Mouse (Mus musculus): ENCODE results near the gene Gipc2.

Gene Gipc2

DNA sequence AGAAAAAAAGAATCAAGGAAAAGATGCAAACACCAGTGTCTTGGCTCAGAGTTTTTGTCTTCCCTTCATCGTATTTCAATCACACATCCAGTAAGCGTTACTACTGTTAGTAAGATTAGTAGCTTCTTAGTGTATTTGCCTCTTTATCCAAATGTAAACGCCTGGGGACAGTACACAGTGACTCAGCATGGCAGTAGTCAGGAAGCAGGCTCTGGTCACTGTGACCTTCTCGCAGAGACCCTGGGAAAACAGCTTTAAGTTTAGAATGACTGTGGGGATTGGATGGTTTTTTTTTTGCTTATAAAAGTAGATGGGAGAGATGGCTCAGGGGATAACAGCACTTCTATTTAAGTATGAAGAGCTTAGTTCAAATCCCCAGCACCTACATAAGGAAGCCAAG is 46.0 kb downstream of the Gipc2 start:
- no peak for DNase-seq (ENCODE audit: low spot score in 2 of 2)

DNA sequence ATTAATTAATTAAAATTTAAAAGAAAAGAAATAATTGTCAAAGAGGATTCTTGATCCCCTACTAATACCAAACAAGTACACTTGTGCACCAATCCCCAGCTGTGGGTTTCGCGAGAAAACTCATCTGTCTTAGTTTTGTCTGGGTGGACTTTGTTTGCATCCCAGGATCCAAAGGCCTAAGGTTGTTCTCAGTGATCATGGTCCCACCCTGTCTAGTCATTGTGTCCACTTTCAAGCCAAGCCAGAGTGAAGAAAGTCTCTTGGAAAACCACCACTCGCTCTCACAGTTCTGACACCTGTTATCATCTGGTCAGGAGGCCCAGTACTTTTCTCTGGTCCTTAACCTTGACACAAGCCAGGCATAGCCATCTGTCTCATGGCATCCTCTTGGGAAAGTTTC is 48.1 kb downstream of the Gipc2 start:
- no peak for DNase-seq (ENCODE audit: low spot score in 2 of 2)

DNA sequence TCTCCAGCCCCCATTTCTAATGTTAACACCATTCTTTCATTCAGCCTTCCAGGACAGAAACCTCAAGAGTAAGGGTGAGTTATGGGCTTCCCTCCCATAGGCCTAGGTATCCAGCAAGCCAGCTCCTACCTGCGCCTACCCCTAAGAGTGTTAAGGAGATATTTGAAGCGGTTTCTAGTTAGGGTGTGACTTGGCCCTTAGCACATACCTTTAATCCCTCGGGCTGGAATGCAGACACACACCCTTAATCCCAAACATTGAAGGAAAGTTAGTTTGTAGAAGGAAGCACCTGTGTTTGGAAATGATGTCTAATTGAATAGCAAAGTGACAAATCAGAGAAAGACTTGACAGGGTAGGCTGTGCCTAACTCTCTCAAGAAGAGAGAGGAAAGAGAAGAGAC is 49.9 kb downstream of the Gipc2 start:
- no peak for DNase-seq (ENCODE audit: low spot score in 2 of 2)

DNA sequence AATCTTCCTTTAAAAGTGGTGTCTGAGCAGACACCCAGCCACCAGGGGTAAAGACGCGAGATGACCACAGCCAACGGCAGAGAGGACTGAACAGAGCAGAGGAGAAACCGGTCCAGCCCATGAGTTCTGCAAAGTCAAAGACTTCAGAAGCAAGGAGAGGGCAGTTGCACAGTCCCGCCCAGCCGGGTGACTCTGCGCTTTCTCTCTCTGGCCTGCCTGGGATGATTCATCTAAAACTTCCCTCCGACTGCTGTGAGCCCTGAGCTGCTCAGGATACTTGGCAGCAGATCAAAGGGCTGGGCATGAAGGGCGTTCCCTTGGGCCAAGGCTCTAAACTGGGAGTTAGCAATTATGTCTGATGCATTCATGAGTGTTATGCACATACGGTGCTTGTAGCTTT is 51.2 kb downstream of the Gipc2 start:
- peak in 1 of 2 experiments; percentile 44 for DNase-seq (ENCODE audit: low spot score in 2 of 2)

DNA sequence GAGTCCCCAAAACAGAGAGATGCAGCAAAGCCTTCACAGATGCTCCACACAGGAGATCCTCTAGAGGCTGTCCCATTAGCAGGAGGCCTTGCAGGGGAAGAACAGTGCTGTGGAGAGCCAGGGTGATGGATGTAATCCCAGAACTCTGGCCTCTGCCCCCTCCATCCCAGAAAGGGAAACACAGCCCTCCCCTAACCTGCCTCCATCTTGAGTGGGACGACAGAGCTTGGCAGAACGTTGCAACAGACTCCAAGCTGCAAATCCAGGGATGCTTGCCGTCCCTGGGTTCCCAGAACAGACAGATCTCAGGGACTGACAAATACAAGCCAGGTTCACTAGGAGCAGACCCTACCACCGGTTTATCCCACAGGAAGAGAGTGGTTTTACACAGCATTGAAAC is 51.8 kb downstream of the Gipc2 start:
- no peak for DNase-seq (ENCODE audit: low spot score in 2 of 2)

DNA sequence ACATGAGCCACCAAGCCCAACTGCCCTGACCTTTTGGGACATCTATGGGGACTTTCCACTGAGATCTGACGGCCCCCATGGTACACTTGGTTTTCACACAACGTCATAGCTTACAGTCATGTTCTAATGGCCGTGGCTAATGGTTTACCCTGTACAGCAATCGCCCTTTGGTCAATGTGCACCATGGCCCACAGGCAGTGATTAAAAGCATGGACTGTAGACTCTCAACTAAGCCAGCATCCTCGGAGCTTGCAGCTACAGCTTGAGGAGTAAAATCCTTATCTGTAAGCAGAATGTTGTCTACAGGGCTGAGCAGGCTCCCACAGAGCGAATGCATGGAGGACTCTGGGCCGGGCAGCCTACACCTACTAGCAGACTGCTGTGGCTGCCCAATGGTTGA is 52.5 kb downstream of the Gipc2 start:
- DNase-seq (ENCODE audit: low spot score in 2 of 2): no peak

DNA sequence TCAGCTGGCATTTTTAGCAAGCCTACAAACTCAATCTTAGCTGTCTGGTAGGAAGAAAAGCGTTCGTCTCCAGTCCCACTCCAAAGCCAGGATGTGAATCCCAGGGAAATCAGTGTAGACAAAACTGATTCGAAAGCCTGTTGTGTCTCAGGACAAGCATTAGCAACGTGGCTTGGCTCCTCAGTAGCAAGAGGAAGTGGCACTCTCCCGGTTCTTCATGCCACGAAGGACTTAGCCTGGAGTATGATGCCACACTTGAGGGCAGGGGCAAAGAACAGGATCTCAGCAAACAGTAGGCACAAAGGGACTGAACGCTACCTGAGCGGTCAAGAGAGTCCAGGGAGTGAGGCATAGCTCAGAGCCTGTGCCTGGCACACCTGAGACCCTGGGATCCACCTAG is 53.4 kb downstream of the Gipc2 start:
- no peak for DNase-seq (ENCODE audit: low spot score in 2 of 2)

DNA sequence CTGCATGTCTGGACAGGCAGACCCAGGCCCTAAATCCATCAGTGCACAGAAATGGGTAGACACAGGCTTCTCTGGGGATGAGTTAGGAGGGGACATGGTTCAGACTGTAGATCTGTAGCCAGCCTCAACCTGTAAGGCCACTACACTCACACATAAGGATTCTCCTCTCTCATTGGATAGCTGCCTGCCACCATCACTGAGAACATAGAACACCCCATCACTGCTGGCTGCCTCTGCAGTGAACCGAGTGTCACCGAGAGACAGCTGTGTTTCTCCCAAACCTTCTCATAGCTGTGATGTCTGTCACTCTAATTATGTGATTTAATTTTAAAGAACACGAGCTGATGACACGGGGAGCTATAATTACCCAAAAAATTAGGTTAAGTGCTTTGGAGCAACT is 54.5 kb downstream of the Gipc2 start:
- no peak for DNase-seq (ENCODE audit: low spot score in 2 of 2)

DNA sequence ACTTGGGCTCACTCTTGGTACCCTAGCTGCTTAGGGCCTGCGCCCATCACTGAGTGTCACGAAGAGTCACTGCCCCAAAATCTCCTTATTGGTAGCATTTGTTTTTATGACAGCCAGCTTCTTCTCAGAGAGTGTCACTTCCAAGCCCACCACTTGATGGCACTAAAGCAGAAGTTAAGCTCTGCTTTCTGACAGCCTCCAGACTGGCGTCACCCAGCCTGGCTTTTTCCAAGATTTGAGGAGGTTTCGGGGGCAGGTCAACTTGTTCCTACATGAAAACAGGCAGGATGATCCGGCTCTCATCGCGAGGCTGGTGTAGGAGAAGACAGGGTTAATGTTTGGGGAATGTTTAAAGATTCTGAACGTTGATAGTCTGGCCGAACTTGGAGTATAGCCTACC is 54.9 kb downstream of the Gipc2 start:
- DNase-seq (ENCODE audit: low spot score in 2 of 2): peak; percentile 86 to 88

DNA sequence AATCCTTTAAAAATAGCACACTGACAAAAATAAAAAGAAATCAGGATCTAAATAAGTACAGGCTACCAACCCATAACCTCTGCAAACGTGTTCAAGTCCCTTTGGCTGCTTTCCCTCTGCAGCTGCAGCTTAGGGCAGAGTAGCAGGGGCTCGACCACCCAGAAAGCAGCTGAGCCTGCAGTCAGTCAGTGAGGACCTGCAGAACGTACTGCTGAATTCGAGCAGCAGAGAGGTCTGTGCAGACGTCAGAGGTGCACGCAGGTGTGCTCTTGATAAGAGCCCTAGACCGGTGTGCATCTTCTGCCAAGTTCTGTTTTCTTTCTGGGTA is 56.8 kb downstream of the Gipc2 start:
- DNase-seq (ENCODE audit: low spot score in 2 of 2): no peak

DNA sequence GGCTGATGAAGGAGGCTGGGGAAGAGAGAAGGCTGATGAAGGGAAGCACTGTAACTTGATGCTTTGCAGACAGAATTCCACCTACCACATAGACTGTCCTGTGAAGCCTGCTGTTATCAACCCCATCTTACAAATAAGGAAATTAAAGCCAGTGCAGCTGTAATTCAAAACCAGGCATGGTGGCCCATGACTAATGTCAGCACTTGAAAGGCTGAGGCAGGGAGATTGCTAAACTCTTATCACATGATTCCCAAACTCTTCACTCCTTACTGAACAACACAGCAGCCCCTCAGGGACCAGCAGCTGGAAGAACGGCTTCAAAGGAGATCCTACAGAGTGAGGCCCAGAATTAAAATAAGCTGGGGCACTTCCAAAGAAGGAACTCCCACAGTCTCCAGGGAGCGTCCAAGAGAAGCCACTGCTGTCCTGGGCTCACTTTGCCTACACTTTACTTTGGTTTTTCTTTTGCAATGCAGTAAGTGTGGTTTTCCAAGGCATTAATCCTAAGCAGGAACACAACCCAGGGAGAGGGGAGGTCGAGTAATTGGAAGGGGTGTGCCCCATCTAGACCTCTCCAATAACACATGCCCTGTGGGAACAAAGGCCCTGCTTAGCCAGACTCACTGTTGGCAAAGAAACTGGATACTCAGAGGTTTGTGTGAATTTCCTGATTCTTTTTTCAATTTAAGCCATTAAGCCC is 57.3 kb downstream of the Gipc2 start:
- DNase-seq (ENCODE audit: low spot score in 2 of 2): no peak

DNA sequence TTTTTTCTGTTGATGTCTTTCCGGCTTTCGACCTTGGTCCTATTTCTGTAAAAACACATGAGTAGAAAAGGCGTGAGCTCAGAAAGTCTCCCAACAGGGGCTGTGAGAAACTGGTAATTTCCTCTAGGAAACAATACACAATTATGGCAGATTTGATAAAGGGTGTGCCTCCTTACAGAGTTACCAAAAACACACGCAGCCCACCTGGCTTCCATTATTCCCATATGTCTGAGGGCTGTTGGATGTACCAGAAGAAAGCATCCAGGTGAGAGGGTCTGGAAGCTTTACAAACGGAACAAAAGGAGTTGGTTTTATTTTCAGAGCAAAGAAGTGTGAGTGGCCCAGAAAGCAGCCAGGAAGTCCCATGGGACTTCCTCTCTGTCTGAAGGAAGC is 58.0 kb downstream of the Gipc2 start:
- no peak for DNase-seq (ENCODE audit: low spot score in 2 of 2)

DNA sequence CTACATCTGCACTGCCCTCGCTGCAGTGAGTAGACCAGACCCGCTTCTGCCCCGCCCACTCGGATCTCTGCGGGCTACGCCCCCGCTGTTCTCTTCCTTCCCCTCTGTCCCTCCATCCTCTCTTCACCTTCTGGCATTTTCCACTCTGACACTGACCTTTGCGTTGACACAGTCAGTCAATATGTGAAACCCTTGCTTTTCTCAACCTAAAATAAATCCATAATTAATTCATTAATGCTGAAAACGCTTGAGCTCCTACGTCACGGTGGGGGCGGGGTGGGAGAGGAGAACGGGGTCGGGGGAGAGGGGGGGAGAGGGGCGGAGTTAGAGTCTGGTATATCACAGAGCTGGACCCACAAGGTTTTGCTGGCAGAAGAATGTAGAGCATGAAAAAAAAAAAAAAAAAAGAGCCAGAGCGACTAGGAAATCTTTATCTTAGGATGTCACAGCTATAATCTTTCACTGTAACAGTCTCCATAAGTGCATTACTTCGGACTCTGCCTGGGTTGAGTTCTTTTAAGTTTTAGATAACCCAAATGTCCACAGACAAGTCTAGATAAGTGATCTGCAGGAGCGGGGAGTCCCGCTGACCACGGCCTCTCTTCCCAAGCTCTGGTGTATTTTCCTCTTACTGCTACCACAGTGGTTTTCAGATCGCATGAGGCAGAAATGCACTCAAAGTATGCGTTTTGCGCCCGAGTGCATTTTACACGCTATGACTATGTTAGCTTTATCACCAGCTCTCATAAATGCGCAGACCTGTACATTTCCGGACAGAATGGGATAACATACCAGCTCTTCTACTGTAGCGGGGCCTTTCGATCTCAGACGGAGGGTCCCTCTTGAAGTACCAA is 58.7 kb downstream of the Gipc2 start:
- DNase-seq (ENCODE audit: low spot score in 2 of 2): no peak

DNA sequence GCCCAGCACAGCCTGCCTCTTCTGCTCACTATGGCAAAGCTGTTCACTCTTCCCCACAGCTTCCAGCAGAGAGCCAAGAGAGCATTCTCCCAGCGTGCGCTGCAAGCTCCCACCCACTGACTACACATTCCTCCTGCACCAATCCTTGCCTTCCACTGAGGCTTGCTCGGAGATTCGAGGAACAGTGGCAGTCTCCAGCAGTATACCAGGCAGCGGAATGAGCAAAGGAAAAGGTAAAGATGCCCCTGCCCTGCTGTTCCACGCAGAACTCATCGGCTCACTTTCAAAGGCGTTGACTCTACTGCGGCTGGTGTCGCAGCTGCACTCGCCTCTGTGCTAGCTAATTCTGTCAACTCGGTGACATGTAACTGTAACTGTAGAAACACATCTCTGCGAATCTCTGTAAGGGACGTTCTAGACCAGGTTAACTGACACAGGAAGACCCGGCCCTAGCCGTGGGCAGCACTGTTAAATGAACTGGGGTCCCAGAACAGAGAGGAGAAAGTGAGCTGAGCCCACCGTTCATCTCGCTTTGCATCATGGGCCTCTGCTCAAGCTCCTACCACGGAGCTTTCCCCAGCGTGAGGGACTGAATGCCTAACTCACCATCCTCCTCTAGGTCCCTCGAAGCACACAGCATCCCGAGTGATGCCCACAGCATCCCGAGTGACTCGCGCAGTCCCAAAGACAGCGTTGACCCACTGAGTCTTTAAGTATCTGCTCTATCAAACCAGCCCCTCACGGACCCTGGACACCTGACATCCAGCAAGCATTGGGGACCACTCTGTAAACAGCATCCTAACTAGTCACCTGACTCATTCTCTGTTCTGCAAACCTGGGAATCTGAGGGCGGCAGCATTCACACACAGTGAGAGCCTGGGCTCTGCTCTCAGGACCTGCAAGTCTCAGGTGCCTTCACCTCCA is 59.5 kb downstream of the Gipc2 start:
- peak; percentile 81 to 86 for DNase-seq (ENCODE audit: low spot score in 2 of 2)

DNA sequence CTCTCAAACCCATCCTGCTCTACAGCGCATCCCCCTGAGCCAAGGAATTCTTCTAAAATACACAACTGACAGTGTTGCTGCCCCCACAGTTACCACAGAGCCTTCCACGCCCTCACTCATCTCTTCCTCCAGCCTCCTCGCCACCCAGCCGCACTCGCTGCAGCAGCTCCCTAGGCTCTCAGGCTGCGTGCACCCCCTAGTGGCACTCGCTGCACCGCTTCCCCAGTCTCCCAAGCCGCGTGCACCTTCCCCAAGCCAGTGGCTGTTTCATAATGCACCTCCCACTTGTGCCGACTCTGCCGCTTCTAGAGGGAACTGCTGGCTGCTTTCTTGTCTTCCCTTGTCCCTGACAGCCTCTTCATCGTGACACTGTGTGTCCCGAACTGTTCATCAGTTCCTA is 60.7 kb downstream of the Gipc2 start:
- DNase-seq (ENCODE audit: low spot score in 2 of 2): peak; percentile 86

DNA sequence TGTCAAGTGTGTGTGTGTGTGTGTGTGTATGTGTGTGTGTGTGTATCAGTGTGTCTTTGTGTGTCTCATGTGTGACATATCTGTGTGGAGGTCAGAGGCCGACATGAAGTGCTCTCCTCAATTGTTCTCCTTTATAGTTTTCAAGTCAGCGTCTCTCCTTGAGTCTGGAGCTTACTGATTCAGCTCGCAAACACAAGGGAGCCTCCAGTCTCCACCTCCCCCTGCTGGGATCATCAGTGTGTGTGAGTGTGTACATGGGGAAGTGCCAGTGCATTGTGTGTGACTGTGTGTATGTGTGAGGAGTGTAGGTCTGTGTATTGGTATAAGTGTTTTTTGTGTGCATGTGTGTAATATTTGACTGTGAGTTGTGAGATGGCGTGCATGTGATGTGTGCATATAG is 62.6 kb downstream of the Gipc2 start:
- no peak for DNase-seq (ENCODE audit: low spot score in 2 of 2)

DNA sequence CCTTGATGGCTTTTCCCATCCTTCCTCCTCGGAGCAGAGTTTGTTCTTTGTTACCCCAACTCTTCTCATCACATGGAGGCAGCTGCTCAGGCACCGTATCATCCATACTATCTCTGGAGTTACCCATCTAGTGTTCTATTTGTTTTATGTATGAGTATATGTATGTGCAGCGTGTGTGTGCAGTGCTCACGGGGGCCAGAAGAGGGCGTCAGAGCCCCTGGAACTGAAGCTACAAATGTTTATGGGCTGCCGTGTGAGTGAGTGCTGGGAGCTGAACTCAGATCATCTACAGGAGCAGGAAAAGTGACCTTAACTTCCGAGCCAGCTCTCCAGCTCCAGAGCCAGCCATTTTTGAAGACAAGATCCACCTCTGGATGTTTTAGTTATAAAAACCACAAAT is 64.6 kb downstream of the Gipc2 start:
- no peak for DNase-seq (ENCODE audit: low spot score in 2 of 2)

DNA sequence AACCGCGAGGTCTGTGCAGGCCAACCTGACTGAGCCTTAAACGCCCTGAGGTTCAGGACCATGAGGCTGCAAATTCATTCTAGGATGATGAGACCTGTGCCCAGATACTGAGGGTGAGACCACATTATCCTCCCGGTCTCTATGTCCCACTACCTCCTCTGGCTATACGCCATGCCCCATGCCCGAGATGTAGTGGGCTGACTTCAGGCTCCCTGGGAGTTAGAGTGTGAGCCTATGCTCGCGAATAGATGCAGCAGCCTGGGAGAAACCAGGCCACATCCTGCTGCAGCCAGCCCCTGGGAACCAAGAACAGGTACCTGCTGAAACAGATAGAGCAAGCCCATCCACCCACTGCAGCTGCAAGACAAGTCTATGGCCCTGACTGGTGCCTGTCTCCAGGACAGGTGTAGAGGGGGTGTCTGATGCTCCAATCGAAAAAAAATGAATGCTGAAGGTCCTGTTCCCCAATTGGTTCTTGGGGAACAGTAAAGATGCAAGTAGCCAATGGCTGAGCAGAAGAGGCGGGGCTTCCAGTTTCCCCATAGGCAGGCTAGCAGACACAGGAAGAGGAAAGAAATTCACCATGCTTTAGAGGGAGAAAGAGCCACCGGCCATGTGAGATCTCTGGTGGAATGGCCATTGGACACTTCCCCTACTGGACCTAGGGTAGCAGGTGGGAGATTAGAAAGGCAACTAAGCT is 65.8 kb downstream of the Gipc2 start:
- DNase-seq (ENCODE audit: low spot score in 2 of 2): no peak

DNA sequence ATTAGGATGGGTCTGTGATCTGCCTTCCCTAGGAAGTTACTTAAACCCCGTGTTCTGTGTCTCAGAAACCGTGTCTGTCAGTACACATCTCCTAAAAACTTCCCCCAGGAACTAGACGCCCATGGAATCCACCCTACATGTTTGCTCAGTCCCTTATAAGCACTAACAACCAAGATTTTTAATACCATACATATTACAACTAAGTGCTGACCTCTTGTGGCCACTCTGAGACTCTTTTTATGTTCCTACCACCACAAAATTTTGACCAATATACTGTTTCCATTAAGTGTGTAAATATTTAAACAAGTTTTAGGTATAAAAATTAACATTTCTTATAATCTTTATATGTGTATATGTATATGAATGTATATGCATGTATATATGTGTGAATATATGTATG is 71.0 kb downstream of the Gipc2 start:
- DNase-seq (ENCODE audit: low spot score in 2 of 2): no peak

DNA sequence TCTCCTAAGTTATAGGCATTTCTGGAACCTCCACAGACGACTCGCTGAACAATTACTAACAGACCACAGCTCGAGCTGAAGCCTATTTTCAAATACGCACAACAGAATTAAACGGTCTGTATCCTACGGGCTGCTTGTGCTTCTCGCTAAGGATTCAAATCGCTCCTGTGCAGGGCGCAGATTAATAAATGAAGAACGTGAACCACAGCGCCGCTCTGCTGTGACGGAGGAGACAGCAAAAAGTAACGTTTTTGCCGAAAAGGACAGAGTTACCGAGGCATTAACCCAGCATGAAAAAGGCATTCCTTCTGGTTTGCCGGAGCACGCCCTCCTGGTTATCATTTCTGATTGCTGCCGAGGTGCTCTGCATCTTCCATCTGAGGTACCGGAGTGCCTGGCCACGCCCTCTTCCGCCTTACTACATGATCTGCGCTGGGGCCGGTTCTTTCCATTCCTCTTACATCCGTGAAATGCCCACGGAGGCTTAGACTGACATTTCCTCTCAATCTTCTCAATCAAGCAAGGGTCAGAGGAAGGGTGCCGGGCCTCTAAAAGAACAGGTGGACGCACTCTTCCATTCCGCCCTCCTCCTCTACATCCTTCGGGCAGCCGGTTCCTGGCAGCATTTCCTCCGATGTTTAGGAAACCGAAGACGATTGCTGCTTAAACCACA is 73.5 kb downstream of the Gipc2 start:
- DNase-seq (ENCODE audit: low spot score in 2 of 2): no peak

DNA sequence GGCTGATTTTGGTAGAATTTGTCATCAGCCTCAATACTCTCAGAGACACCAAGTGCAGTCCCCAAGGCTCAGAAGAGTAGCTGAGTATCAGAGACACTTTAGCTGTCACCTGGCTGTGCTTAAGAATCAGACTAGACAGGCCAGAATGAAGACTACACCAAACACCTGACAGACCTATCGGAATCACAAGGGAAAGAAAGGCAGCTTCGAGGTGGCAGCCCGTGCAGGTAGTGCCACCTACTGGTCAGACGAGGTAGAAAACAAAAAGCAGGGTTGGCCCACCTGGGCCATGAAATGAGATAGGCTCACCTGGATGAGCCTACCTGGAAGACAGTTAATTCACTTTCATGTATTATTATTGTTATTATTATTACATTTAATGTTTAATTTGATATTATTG is 76.9 kb downstream of the Gipc2 start:
- DNase-seq (ENCODE audit: low spot score in 2 of 2): peak in 1 of 2 experiments; percentile 46

Data from right cerebral cortex, postnatal 10 days (tissue).